Mouse (Mus musculus) liver, embryonic 13.5 days (tissue): ENCODE measurements at regions not wholly inside any gene's neighbourhood (a gene's known extent, or its start where the extent isn't known, plus 50 kb on each side); places are given as distances from the start of the nearest gene placed in this dataset.

ENCODE experiments used
- ATAC-seq: fragments of 200-750 bp; cut with Nextera tagmentation; 2 replicates; pipeline ENCODE4 v1.8.0; 2017; ENCODE audit warnings: low read depth, mild to moderate bottlenecking, moderate number of reproducible peaks, moderate library complexity
- DNase-seq: peaks from one replicate; pipeline ENCODE4 v3.0.0; 2022
- H3K27ac ChIP-seq: fragments of 300-500 bp; sonication (generic); 2 replicates; pipeline ENCODE4 v1.5.1; 2015; ENCODE audit warnings: moderate library complexity, mild to moderate bottlenecking, inconsistent platforms
- H3K27me3 ChIP-seq: fragments of 300-500 bp; sonication (generic); 2 replicates; pipeline ENCODE4 v1.6.1; 2015; ENCODE audit warnings: mild to moderate bottlenecking, inconsistent platforms
- H3K36me3 ChIP-seq: fragments of 300-500 bp; sonication (generic); 2 replicates; pipeline ENCODE4 v1.6.1; 2015; ENCODE audit warnings: mild to moderate bottlenecking, inconsistent platforms
- H3K4me1 ChIP-seq: fragments of 300-500 bp; sonication (generic); replicated peaks from 2 replicates; pipeline ENCODE4 v1.6.1; 2015; ENCODE audit warnings: inconsistent platforms
- H3K4me2 ChIP-seq: fragments of 300-500 bp; sonication (generic); 2 replicates; pipeline ENCODE4 v1.6.1; 2015; ENCODE audit warnings: inconsistent platforms, mild to moderate bottlenecking, moderate library complexity
- H3K4me3 ChIP-seq: fragments of 300-500 bp; sonication (generic); replicated peaks from 2 replicates; pipeline ENCODE4 v1.5.1; 2015; ENCODE audit warnings: mild to moderate bottlenecking, inconsistent platforms
- H3K9ac ChIP-seq: fragments of 300-500 bp; sonication (generic); 2 replicates; pipeline ENCODE4 v1.6.1; 2015; ENCODE audit warnings: mild to moderate bottlenecking, inconsistent platforms
- H3K9me3 ChIP-seq: fragments of 300-500 bp; sonication (generic); replicated peaks from 2 replicates; pipeline ENCODE4 v1.6.1; 2016; ENCODE audit warnings: inconsistent platforms
- WGBS: fragments of 180-500 bp; shearing (Covaris S2); methylation state at CpG from one replicate; pipeline ENCODE4 v1.1.7; 2015; ENCODE audit not compliant: insufficient replicate concordance; 5-methylcytosine and 5-hydroxymethylcytosine counted together

- no peak overlapping the region for H3K27ac ChIP-seq
- no peak overlapping the region for H3K9ac ChIP-seq
- H3K4me1 ChIP-seq = no peaks in the 10 kb centered on the region
- H3K27me3 ChIP-seq = no peaks in the 10 kb centered on the region
- DNase-seq (no peak), ATAC-seq (no peak)
- no peaks in the 10 kb centered on the region for H3K36me3 ChIP-seq
- no peaks in the 10 kb centered on the region for H3K9me3 ChIP-seq
- WGBS = 64% methylated on average over 5 of the region's 5 CpGs
- no peak overlapping the region for H3K4me2 ChIP-seq
- H3K4me3 ChIP-seq = no peak overlapping the region
Measured at GRCm38 (mm10) chr15:69484421-69485074, 2983.8 kb upstream of the Lrrc6 start.

- Histone ChIP-seq H3K4me2 (no peak overlapping the region), H3K4me1 (no peaks in the 10 kb centered on the region), H3K4me3 (no peak overlapping the region), H3K27ac (no peak overlapping the region), H3K36me3 (no peaks in the 10 kb centered on the region), H3K27me3 (no peaks in the 10 kb centered on the region), H3K9ac (no peak overlapping the region), H3K9me3 (no peaks in the 10 kb centered on the region)
- DNase-seq (no peak), ATAC-seq (no peak)
- 20% methylated on average over 2 of the region's 2 CpGs for WGBS
Measured at GRCm38 (mm10) chr15:69483096-69483495, 2982.4 kb upstream of the Lrrc6 start.

- WGBS = 46% methylated on average over 3 of the region's 3 CpGs
- Histone ChIP-seq H3K36me3 (no peaks in the 10 kb centered on the region), H3K27me3 (no peaks in the 10 kb centered on the region), H3K9ac (no peak overlapping the region), H3K9me3 (no peaks in the 10 kb centered on the region), H3K4me1 (no peaks in the 10 kb centered on the region), H3K4me2 (no peak overlapping the region), H3K4me3 (no peak overlapping the region), H3K27ac (no peak overlapping the region)
- DNase-seq (no peak), ATAC-seq (no peak)
Measured at GRCm38 (mm10) chr15:69481087-69481486, 2980.4 kb upstream of the Lrrc6 start.

- Histone ChIP-seq H3K9ac (no peak overlapping the region), H3K9me3 (no peaks in the 10 kb centered on the region), H3K4me1 (no peaks in the 10 kb centered on the region), H3K27me3 (no peaks in the 10 kb centered on the region), H3K36me3 (no peaks in the 10 kb centered on the region), H3K4me3 (no peak overlapping the region), H3K27ac (no peak overlapping the region), H3K4me2 (no peak overlapping the region)
- no peak for DNase-seq
- no peak for ATAC-seq
- 50% methylated on average over 3 of the region's 3 CpGs for WGBS
Measured at GRCm38 (mm10) chr15:69477050-69477449, 2976.3 kb upstream of the Lrrc6 start.

- WGBS = 50% methylated on average over 1 of the region's 1 CpGs
- ATAC-seq = no peak
- no peak overlapping the region for H3K27ac ChIP-seq
- H3K27me3 ChIP-seq = no peaks in the 10 kb centered on the region
- no peak overlapping the region for H3K4me2 ChIP-seq
- H3K36me3 ChIP-seq = no peaks in the 10 kb centered on the region
- no peaks in the 10 kb centered on the region for H3K4me1 ChIP-seq
- H3K9me3 ChIP-seq = no peaks in the 10 kb centered on the region
- no peak overlapping the region for H3K4me3 ChIP-seq
- H3K9ac ChIP-seq = no peak overlapping the region
- no peak for DNase-seq
Measured at GRCm38 (mm10) chr15:69469566-69469965, 2968.9 kb upstream of the Lrrc6 start.

- H3K4me3 ChIP-seq = no peak overlapping the region
- no peak overlapping the region for H3K4me2 ChIP-seq
- 50% methylated on average over 2 of the region's 2 CpGs for WGBS
- no peaks in the 10 kb centered on the region for H3K36me3 ChIP-seq
- DNase-seq (no peak), ATAC-seq (no peak)
- no peak overlapping the region for H3K27ac ChIP-seq
- no peak overlapping the region for H3K9ac ChIP-seq
- no peaks in the 10 kb centered on the region for H3K27me3 ChIP-seq
- no peaks in the 10 kb centered on the region for H3K4me1 ChIP-seq
- H3K9me3 ChIP-seq = no peaks in the 10 kb centered on the region
Measured at GRCm38 (mm10) chr15:69460581-69461194, 2960.0 kb upstream of the Lrrc6 start.

- WGBS = 50% methylated on average over 4 of the region's 4 CpGs
- Histone ChIP-seq H3K4me1 (no peaks in the 10 kb centered on the region), H3K27ac (no peak overlapping the region), H3K4me3 (no peak overlapping the region), H3K9ac (no peak overlapping the region), H3K4me2 (no peak overlapping the region), H3K9me3 (no peaks in the 10 kb centered on the region), H3K36me3 (no peaks in the 10 kb centered on the region), H3K27me3 (no peaks in the 10 kb centered on the region)
- DNase-seq (no peak), ATAC-seq (no peak)
Measured at GRCm38 (mm10) chr15:69457473-69457872, 2956.8 kb upstream of the Lrrc6 start.

- H3K4me2 ChIP-seq = no peak overlapping the region
- WGBS = 59% methylated on average over 4 of the region's 4 CpGs
Measured at GRCm38 (mm10) chr15:69456191-69456770, 2955.6 kb upstream of the Lrrc6 start.

GRCm38 (mm10) chr15:69441008-69441407, 2940.3 kb upstream of the Lrrc6 start:
- DNase-seq (no peak), ATAC-seq (no peak)
- no peak overlapping the region for H3K4me3 ChIP-seq
- no peak overlapping the region for H3K4me2 ChIP-seq
- H3K27ac ChIP-seq = no peak overlapping the region
- no peaks in the 10 kb centered on the region for H3K9me3 ChIP-seq
- no peaks in the 10 kb centered on the region for H3K4me1 ChIP-seq
- no peaks in the 10 kb centered on the region for H3K36me3 ChIP-seq
- WGBS = 49% methylated on average over 3 of the region's 3 CpGs
- H3K9ac ChIP-seq = no peak overlapping the region
- no peaks in the 10 kb centered on the region for H3K27me3 ChIP-seq

More at GRCm38 (mm10) chr15:69456191-69456770, 2955.6 kb upstream of the Lrrc6 start:
- no peak overlapping the region for H3K4me3 ChIP-seq
- H3K27me3 ChIP-seq = no peaks in the 10 kb centered on the region
- no peaks in the 10 kb centered on the region for H3K9me3 ChIP-seq
- no peaks in the 10 kb centered on the region for H3K36me3 ChIP-seq
- no peak overlapping the region for H3K27ac ChIP-seq
- DNase-seq (no peak), ATAC-seq (no peak)
- H3K4me1 ChIP-seq = no peaks in the 10 kb centered on the region
- H3K9ac ChIP-seq = no peak overlapping the region

- ATAC-seq (no peak), DNase-seq (no peak)
- WGBS = 63% methylated on average over 1 of the region's 1 CpGs
- H3K4me3 ChIP-seq = no peak overlapping the region
- no peak overlapping the region for H3K4me2 ChIP-seq
- H3K9me3 ChIP-seq = no peaks in the 10 kb centered on the region
- H3K27me3 ChIP-seq = no peaks in the 10 kb centered on the region
- H3K27ac ChIP-seq = no peak overlapping the region
- no peak overlapping the region for H3K9ac ChIP-seq
- H3K4me1 ChIP-seq = no peaks in the 10 kb centered on the region
- H3K36me3 ChIP-seq = no peaks in the 10 kb centered on the region
Measured at GRCm38 (mm10) chr15:69413531-69414011, 2912.9 kb upstream of the Lrrc6 start.

GRCm38 (mm10) chr15:69389575-69389974, 2888.9 kb upstream of the Lrrc6 start:
- Histone ChIP-seq H3K27me3 (no peaks in the 10 kb centered on the region), H3K4me3 (no peak overlapping the region)

GRCm38 (mm10) chr15:69387466-69387865, 2886.8 kb upstream of the Lrrc6 start:
- Histone ChIP-seq H3K27ac (no peak overlapping the region), H3K27me3 (no peaks in the 10 kb centered on the region), H3K36me3 (no peaks in the 10 kb centered on the region), H3K4me2 (no peak overlapping the region), H3K4me3 (no peak overlapping the region), H3K9ac (no peak overlapping the region), H3K4me1 (no peaks in the 10 kb centered on the region), H3K9me3 (no peaks in the 10 kb centered on the region)
- ATAC-seq = no peak
- no peak for DNase-seq

More at GRCm38 (mm10) chr15:69389575-69389974, 2888.9 kb upstream of the Lrrc6 start:
- ATAC-seq (no peak), DNase-seq (no peak)
- Histone ChIP-seq H3K36me3 (no peaks in the 10 kb centered on the region), H3K4me2 (no peak overlapping the region), H3K9me3 (no peaks in the 10 kb centered on the region), H3K27ac (no peak overlapping the region), H3K4me1 (no peaks in the 10 kb centered on the region), H3K9ac (no peak overlapping the region)
- WGBS = 60% methylated on average over 4 of the region's 4 CpGs
